Mouse (Mus musculus): ENCODE data around the gene Mras. TPM values are rescaled to one million over a fixed set of nuclear protein-coding genes. Genes with fewer than 3 reads are reported as not detected.
A peak's percentile ranks its signal among the peaks of the same experiment; 100 is the strongest.

Gene Mras
- total RNA-seq, 2 experiments from 2014 or later: 6.4 to 7.8 TPM

- no peak for DNase-seq (ENCODE audit: low spot score)
Observed at GRCm38 (mm10) chr9:99441647-99442433, 4.7 kb upstream of the Mras start.

GRCm38 (mm10) chr9:99440941-99441340, 3.8 kb upstream of the Mras start:
- DNase-seq (ENCODE audit: low spot score): no peak

- no peak for DNase-seq (ENCODE audit: low spot score)
Observed at GRCm38 (mm10) chr9:99439064-99439463, 1.9 kb upstream of the Mras start.

GRCm38 (mm10) chr9:99437781-99438565, 792 bp upstream of the Mras start:
- no peak for DNase-seq (ENCODE audit: low spot score)

- DNase-seq (ENCODE audit: low spot score): peak; percentile 82
Observed at GRCm38 (mm10) chr9:99436182-99437030, 775 bp downstream of the Mras start.

GRCm38 (mm10) chr9:99435619-99436181, 1.5 kb downstream of the Mras start:
- DNase-seq (ENCODE audit: low spot score): peak; percentile 53

GRCm38 (mm10) chr9:99434892-99435618, 2.1 kb downstream of the Mras start:
- no peak for DNase-seq (ENCODE audit: low spot score)

- no peak for DNase-seq (ENCODE audit: low spot score)
Observed at GRCm38 (mm10) chr9:99432478-99432877, 4.7 kb downstream of the Mras start.

- no peak for DNase-seq (ENCODE audit: low spot score)
Observed at GRCm38 (mm10) chr9:99431963-99432362, 5.2 kb downstream of the Mras start.

GRCm38 (mm10) chr9:99431346-99431745, 5.8 kb downstream of the Mras start:
- DNase-seq (ENCODE audit: low spot score): no peak

GRCm38 (mm10) chr9:99430806-99431205, 6.4 kb downstream of the Mras start:
- DNase-seq (ENCODE audit: low spot score): no peak

GRCm38 (mm10) chr9:99429845-99430244, 7.3 kb downstream of the Mras start:
- no peak for DNase-seq (ENCODE audit: low spot score)

GRCm38 (mm10) chr9:99428601-99429331, 8.4 kb downstream of the Mras start:
- DNase-seq (ENCODE audit: low spot score): no peak

GRCm38 (mm10) chr9:99425262-99425661, 11.9 kb downstream of the Mras start:
- no peak for DNase-seq (ENCODE audit: low spot score)

- DNase-seq (ENCODE audit: low spot score): no peak
Observed at GRCm38 (mm10) chr9:99424574-99424863, 12.7 kb downstream of the Mras start.

GRCm38 (mm10) chr9:99423692-99424573, 13.2 kb downstream of the Mras start:
- DNase-seq (ENCODE audit: low spot score): no peak

- DNase-seq (ENCODE audit: low spot score): no peak
Observed at GRCm38 (mm10) chr9:99421914-99422313, 15.3 kb downstream of the Mras start.

- DNase-seq (ENCODE audit: low spot score): no peak
Observed at GRCm38 (mm10) chr9:99419951-99420701, 17.1 kb downstream of the Mras start.

GRCm38 (mm10) chr9:99418377-99418776, 18.8 kb downstream of the Mras start:
- DNase-seq (ENCODE audit: low spot score): no peak
